Mouse (Mus musculus) T-helper 17 cell (primary cell): ENCODE results near the gene Cmip.

Experiments used
- in situ Hi-C, 2 experiments: fragments of 300-600 bp; cut with MboI, MseI; formaldehyde crosslinking; loops; 1 replicate in 1 of 2; 2 replicates in 1 of 2; pipeline ENCODE4 v1.15.1; 2025; ENCODE audit warnings: high pct_unique_total_duplicates in 2 of 2

Gene Cmip

GRCm38 (mm10) chr8:117257029-117257820 is at the start of gene Cmip:
Gene Cmip, plus strand, starts transcription at chr8:117257064.
- in situ Hi-C loops: loop anchor here in 1 of 2 experiments (10.0 kb wide), 1 partner anchor 1378 kb away; no protein-coding TSS in a partner anchor

GRCm38 (mm10) chr8:117209150-117209549 is 47.7 kb upstream of the Cmip start:
- in situ Hi-C loops: no loop called here

- in situ Hi-C loops: no loop called here
Measured at GRCm38 (mm10) chr8:117212100-117212499, 44.8 kb upstream of the Cmip start.

GRCm38 (mm10) chr8:117217724-117218123 is 39.1 kb upstream of the Cmip start:
- in situ Hi-C loops: no loop called here

GRCm38 (mm10) chr8:117222396-117222795 is 34.5 kb upstream of the Cmip start:
- in situ Hi-C loops: loop anchor here (5.0 to 10.0 kb wide), 2 partner anchors 250 to 1128 kb away; no protein-coding TSS in a partner anchor

GRCm38 (mm10) chr8:117224630-117225029 is 32.2 kb upstream of the Cmip start:
- in situ Hi-C loops: loop anchor here (5.0 to 10.0 kb wide), 2 partner anchors 248 to 1130 kb away; no protein-coding TSS in a partner anchor

- in situ Hi-C loops: loop anchor here in 1 of 2 experiments (10.0 kb wide), 1 partner anchor 1132 kb away; no protein-coding TSS in a partner anchor
Measured at GRCm38 (mm10) chr8:117226306-117226705, 30.6 kb upstream of the Cmip start.

- in situ Hi-C loops: loop anchor here in 1 of 2 experiments (10.0 kb wide), 1 partner anchor 1133 kb away; no protein-coding TSS in a partner anchor
Measured at GRCm38 (mm10) chr8:117227339-117227738, 29.5 kb upstream of the Cmip start.

- in situ Hi-C loops: no loop called here
Measured at GRCm38 (mm10) chr8:117233199-117233598, 23.7 kb upstream of the Cmip start.

- in situ Hi-C loops: no loop called here
Measured at GRCm38 (mm10) chr8:117236531-117236930, 20.3 kb upstream of the Cmip start.

- in situ Hi-C loops: no loop called here
Measured at GRCm38 (mm10) chr8:117240326-117240725, 16.5 kb upstream of the Cmip start.

GRCm38 (mm10) chr8:117240841-117241494 is 15.9 kb upstream of the Cmip start:
- in situ Hi-C loops: no loop called here

GRCm38 (mm10) chr8:117241848-117242247 is 15.0 kb upstream of the Cmip start:
- in situ Hi-C loops: no loop called here

GRCm38 (mm10) chr8:117242286-117242685 is 14.6 kb upstream of the Cmip start:
- in situ Hi-C loops: no loop called here

- in situ Hi-C loops: no loop called here
Measured at GRCm38 (mm10) chr8:117244601-117245000, 12.3 kb upstream of the Cmip start.

GRCm38 (mm10) chr8:117248341-117248740 is 8.5 kb upstream of the Cmip start:
- in situ Hi-C loops: no loop called here

GRCm38 (mm10) chr8:117251086-117251681 is 5.7 kb upstream of the Cmip start:
- in situ Hi-C loops: loop anchor here in 1 of 2 experiments (10.0 kb wide), 1 partner anchor 1384 kb away; no protein-coding TSS in a partner anchor

- in situ Hi-C loops: loop anchor here in 1 of 2 experiments (10.0 kb wide), 1 partner anchor 1382 kb away; no protein-coding TSS in a partner anchor
Measured at GRCm38 (mm10) chr8:117252650-117253049, 4.2 kb upstream of the Cmip start.

GRCm38 (mm10) chr8:117253390-117254269 is 3.2 kb upstream of the Cmip start:
- in situ Hi-C loops: loop anchor here in 1 of 2 experiments (10.0 kb wide), 1 partner anchor 1381 kb away; no protein-coding TSS in a partner anchor

- in situ Hi-C loops: loop anchor here in 1 of 2 experiments (10.0 kb wide), 1 partner anchor 1380 kb away; no protein-coding TSS in a partner anchor
Measured at GRCm38 (mm10) chr8:117254496-117254895, 2.4 kb upstream of the Cmip start.
